Mouse (Mus musculus): ENCODE data around the gene Spaca9.

DNA sequence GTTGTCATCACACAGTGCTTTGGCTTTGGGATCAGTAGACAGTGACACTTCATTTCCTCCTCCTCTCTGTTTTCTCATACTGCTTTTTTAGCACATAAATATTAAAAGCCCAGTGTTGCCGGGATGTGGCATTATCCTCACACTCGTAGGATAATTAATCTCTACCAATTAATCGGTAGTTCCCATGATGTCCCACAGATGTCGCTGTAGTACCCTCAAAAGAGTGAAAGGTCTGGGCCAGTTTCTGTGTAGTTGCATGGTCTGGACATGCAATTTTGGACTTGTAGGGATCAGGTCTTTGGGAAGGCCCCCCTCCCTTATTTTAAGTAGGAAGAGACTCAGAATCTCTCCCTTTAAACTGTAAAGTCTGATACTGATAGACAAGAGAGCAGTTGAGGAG is 18.8 kb downstream of the Spaca9 start:
- TF ChIP-seq POLR2A (IDR thresholded peaks at IDR 0.05; ENCODE audit: low read depth, low read length) (no peak), CTCF (IDR thresholded peaks at IDR 0.05; ENCODE audit: extremely low read depth, insufficient read length, insufficient replicate concordance, low read depth, low read length) (no peak)

Measured in small intestine, adult 2 months (tissue).